Mouse (Mus musculus) forebrain, embryonic 11.5 days (tissue): ENCODE results near the gene Erbb2. TPM values are rescaled to one million over a fixed set of nuclear protein-coding genes. Genes with fewer than 3 reads are reported as not detected.

Experiments used
- ATAC-seq: fragments of 200-750 bp; cut with Nextera tagmentation; replicated peaks from 2 replicates; pipeline ENCODE4 v1.8.0; 2017; ENCODE audit warnings: moderate TSS enrichment; ENCODE audit not compliant: low FRiP score
- DNase-seq: peaks from one replicate; pipeline ENCODE4 v3.0.0-alpha.2; 2017; ENCODE audit warnings: low spot score
- H3K27ac ChIP-seq: fragments of 300-500 bp; sonication (generic); 2 replicates; pipeline ENCODE4 v1.5.1; 2014; ENCODE audit warnings: low read depth, low read length
- H3K27me3 ChIP-seq: fragments of 300-500 bp; sonication (generic); 2 replicates; pipeline ENCODE4 v1.6.1; 2014; ENCODE audit warnings: mild to moderate bottlenecking, low read length, mixed read lengths; ENCODE audit not compliant: control insufficient read depth, insufficient read depth
- H3K36me3 ChIP-seq: fragments of 300-500 bp; sonication (generic); 2 replicates; pipeline ENCODE4 v1.6.1; 2014; ENCODE audit warnings: mild to moderate bottlenecking, low read length, moderate library complexity, mixed read lengths; ENCODE audit not compliant: control insufficient read depth, insufficient read depth
- H3K4me1 ChIP-seq: fragments of 300-500 bp; sonication (generic); replicated peaks from 2 replicates; pipeline ENCODE4 v1.6.1; 2014; ENCODE audit warnings: low read length, mixed read lengths; ENCODE audit not compliant: control insufficient read depth, insufficient read depth
- H3K4me2 ChIP-seq: fragments of 300-500 bp; sonication (generic); 2 replicates; pipeline ENCODE4 v1.6.1; 2014; ENCODE audit warnings: low read depth, mild to moderate bottlenecking, low read length, moderate library complexity, mixed read lengths; ENCODE audit not compliant: severe bottlenecking
- H3K4me3 ChIP-seq: fragments of 300-500 bp; sonication (generic); 2 replicates; pipeline ENCODE4 v1.5.1; 2014; ENCODE audit warnings: low read depth, low read length
- H3K9ac ChIP-seq: fragments of 300-500 bp; sonication (generic); 2 replicates; pipeline ENCODE4 v1.6.1; 2014; ENCODE audit warnings: low read length
- H3K9me3 ChIP-seq: fragments of 300-500 bp; sonication (generic); 2 replicates; pipeline ENCODE4 v1.6.1; 2016; ENCODE audit warnings: low read length, mixed read lengths; ENCODE audit not compliant: control insufficient read depth
- WGBS: fragments of 180-500 bp; shearing (Covaris S2); extraction: QIAGEN DNeasy Blood & Tissue Kit; methylation state at CpG from one replicate; pipeline ENCODE4 v1.1.7; 2014; 5-methylcytosine and 5-hydroxymethylcytosine counted together
- polyA plus RNA-seq: library from polyadenylated mRNA; unstranded; fragments of >200 nt; fragmentation: Nextera tagmentation; extraction: Ambion mirVana; gene quantifications from 2 replicates; pipeline ENCODE4 v1.2.1, GENCODE M21; 2014

The Erbb2 gene
- polyA plus RNA-seq, 1 experiment from 2014 or later = 19.7 TPM

- H3K27me3 ChIP-seq = no peaks in the 10 kb centered on the region
- H3K4me2 ChIP-seq = no peak overlapping the region
- no peaks in the 10 kb centered on the region for H3K36me3 ChIP-seq
- no peak overlapping the region for H3K9ac ChIP-seq
- DNase-seq = no peak
- no peak overlapping the region for H3K27ac ChIP-seq
- H3K4me1 ChIP-seq = no peaks in the 10 kb centered on the region
- 61% methylated on average over 6 of the region's 6 CpGs for WGBS
- no peak for ATAC-seq
- no peak overlapping the region for H3K4me3 ChIP-seq
- H3K9me3 ChIP-seq = no peaks in the 10 kb centered on the region
Measured at GRCm38 (mm10) chr11:98481231-98481630, 69.0 kb downstream of the Erbb2 start.

- no peak overlapping the region for H3K27ac ChIP-seq
- DNase-seq (no peak), ATAC-seq (no peak)
- H3K9ac ChIP-seq = no peak overlapping the region
- 84% methylated on average over 10 of the region's 10 CpGs for WGBS
- H3K4me1 ChIP-seq = no peaks in the 10 kb centered on the region
- H3K36me3 ChIP-seq = no peaks in the 10 kb centered on the region
- H3K27me3 ChIP-seq = no peaks in the 10 kb centered on the region
- no peak overlapping the region for H3K4me2 ChIP-seq
- no peak overlapping the region for H3K4me3 ChIP-seq
- no peaks in the 10 kb centered on the region for H3K9me3 ChIP-seq
Measured at GRCm38 (mm10) chr11:98482067-98482466, 69.8 kb downstream of the Erbb2 start.

- Histone ChIP-seq H3K36me3 (no peaks in the 10 kb centered on the region), H3K9me3 (no peaks in the 10 kb centered on the region), H3K27ac (no peak overlapping the region), H3K4me2 (no peak overlapping the region), H3K4me1 (no peaks in the 10 kb centered on the region), H3K4me3 (no peak overlapping the region), H3K9ac (no peak overlapping the region), H3K27me3 (no peaks in the 10 kb centered on the region)
- 96% methylated on average over 2 of the region's 2 CpGs for WGBS
- ATAC-seq (no peak), DNase-seq (no peak)
Measured at GRCm38 (mm10) chr11:98485749-98486148, 73.5 kb downstream of the Erbb2 start.

Other genes starting within 250 kb of the Erbb2 start
- gene Med1, start 219.2 kb upstream of the Erbb2 start, polyA plus RNA-seq = 75.5 and 81.7 TPM in 2 replicates
- 16.1 and 18.2 TPM in 2 replicates for gene Cdk12, start 209.4 kb upstream of the Erbb2 start, polyA plus RNA-seq
- 3.8 and 5.8 TPM in 2 replicates for gene Neurod2, start 82.8 kb upstream of the Erbb2 start, polyA plus RNA-seq
- gene Ppp1r1b, start 64.1 kb upstream of the Erbb2 start, polyA plus RNA-seq = 0.29 and 0.41 TPM in 2 replicates
- 38.1 and 39.9 TPM in 2 replicates for gene Stard3, start 54.1 kb upstream of the Erbb2 start, polyA plus RNA-seq
- not detected in 2 replicates for gene Tcap, start 28.7 kb upstream of the Erbb2 start, polyA plus RNA-seq
- gene Pnmt, start 26.0 kb upstream of the Erbb2 start, polyA plus RNA-seq = not detected in 2 replicates
- gene Pgap3, start 12.0 kb upstream of the Erbb2 start, polyA plus RNA-seq = 9.0 and 9.2 TPM in 2 replicates
- 111 and 112 TPM in 2 replicates for gene Mien1, start 26.5 kb downstream of the Erbb2 start, polyA plus RNA-seq
- gene Grb7, start 33.9 kb downstream of the Erbb2 start, polyA plus RNA-seq = 1.8 and 1.9 TPM in 2 replicates
- gene Ikzf3, start 133.6 kb downstream of the Erbb2 start, polyA plus RNA-seq = 0.08 TPM in 1 of 2 replicates, not detected in the other
- gene Zpbp2, start 138.6 kb downstream of the Erbb2 start, polyA plus RNA-seq = 0.21 TPM in 2 replicates
- gene Ormdl3, start 174.9 kb downstream of the Erbb2 start, polyA plus RNA-seq = 8.6 and 11.2 TPM in 2 replicates
- not detected in 2 replicates for gene Lrrc3c, start 185.8 kb downstream of the Erbb2 start, polyA plus RNA-seq
- gene Gm12355, start 213.2 kb downstream of the Erbb2 start, polyA plus RNA-seq = 0.96 and 1.5 TPM in 2 replicates
- gene Gsdma3, start 213.9 kb downstream of the Erbb2 start, polyA plus RNA-seq = not detected in 2 replicates
- gene Gsdma2, start 234.3 kb downstream of the Erbb2 start, polyA plus RNA-seq = not detected in 2 replicates